Mouse (Mus musculus) E14TG2a.4 (cell line): ENCODE measurements at regions not wholly inside any gene's neighbourhood (a gene's known extent, or its start where the extent isn't known, plus 50 kb on each side); places are given as distances from the start of the nearest gene placed in this dataset.

Experiments
- CTCF ChIP-seq: conservative IDR thresholded peaks from 2 replicates; pipeline ENCODE4 v1.5.1; 2014; ENCODE audit warnings: low read length
- NANOG ChIP-seq: IDR thresholded peaks from 2 replicates; pipeline ENCODE4 v1.6.1; 2014; ENCODE audit warnings: borderline replicate concordance, low read length, mixed read lengths

DNA sequence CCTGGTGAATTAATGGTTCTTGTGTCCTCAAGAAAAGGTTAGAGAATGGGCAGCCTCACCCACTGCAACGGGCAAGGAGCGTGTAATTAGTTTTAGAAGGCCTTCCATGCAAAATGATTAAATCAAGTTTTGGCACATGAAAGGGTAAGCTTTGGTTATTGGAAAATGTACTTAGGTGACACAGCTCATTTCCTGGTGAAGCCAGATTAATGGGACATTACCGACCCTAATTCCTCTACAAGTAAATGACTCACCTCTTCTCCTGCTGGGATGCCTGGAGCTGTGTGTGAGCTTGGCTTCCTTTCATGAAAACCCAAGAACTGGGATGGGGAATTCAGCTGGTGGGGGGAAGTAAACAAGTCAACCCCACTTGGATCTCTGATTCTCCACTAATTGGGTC is 219.9 kb upstream of the Usp24 start:
- no peak for TF ChIP-seq CTCF
- TF ChIP-seq NANOG: no peak
